Mouse (Mus musculus) gastrocnemius, postnatal 36 days (tissue): ENCODE data around the gene Aff3. TPM values are rescaled to one million over a fixed set of nuclear protein-coding genes. Genes with fewer than 3 reads are reported as not detected.

Experiments used
- DNase-seq, 2 experiments: peaks; one replicate each; pipeline ENCODE4 v3.0.0; 2022
- intact Hi-C: fragments of 180-260 bp; cut with DNase I; formaldehyde crosslinking; loops from one replicate; pipeline ENCODE4 v1.15.1; 2025
- total RNA-seq, 2 experiments: library from RNA; stranded (reverse); gene quantifications; 2 replicates each; pipeline ENCODE4 v1.2.3; 2021

The Aff3 gene
- total RNA-seq, 2 experiments from 2014 or later = 1.8 to 1.9 TPM

GRCm38 (mm10) chr1:38259541-38260338 lies 405.0 kb downstream of the Aff3 start:
- intact Hi-C loops = no loop called here
- no peak for DNase-seq

DNA sequence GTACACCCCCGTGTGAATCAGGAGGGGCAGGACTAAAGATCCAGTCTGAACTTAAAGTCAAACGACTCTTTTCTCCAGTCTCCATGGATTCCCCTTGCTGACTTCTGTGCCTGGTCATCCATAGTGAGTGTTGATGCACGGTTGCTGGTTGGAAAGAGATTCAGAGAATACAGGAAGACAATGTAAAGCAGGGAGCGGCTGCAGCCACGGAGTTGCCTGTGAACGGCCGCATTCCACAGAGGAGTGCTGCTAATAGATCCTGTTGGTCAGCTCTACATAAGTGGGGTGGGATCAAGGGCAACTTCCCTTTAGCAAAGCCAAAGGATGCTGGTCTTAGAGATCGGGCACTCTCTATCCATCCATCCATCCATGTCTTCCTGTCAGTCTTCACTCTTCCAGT lies 410.3 kb downstream of the Aff3 start:
- intact Hi-C loops = no loop called here
- no peak for DNase-seq

DNA sequence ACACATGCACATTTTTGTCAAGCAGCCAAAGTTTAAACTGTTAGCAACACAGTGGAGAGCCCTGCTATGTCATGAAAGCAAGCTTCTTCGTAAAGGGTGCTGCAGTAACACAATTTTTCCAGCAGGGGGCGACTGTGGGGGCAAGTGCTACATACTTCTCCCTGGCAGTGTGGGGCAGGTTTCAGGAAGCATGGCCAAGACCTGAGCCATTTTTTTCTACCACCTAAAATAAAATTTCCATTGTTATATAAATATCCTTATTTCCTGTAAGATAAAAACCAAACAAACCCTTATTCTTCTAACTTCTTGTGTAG lies 412.0 kb downstream of the Aff3 start:
- DNase-seq = no peak
- intact Hi-C loops = no loop called here

DNA sequence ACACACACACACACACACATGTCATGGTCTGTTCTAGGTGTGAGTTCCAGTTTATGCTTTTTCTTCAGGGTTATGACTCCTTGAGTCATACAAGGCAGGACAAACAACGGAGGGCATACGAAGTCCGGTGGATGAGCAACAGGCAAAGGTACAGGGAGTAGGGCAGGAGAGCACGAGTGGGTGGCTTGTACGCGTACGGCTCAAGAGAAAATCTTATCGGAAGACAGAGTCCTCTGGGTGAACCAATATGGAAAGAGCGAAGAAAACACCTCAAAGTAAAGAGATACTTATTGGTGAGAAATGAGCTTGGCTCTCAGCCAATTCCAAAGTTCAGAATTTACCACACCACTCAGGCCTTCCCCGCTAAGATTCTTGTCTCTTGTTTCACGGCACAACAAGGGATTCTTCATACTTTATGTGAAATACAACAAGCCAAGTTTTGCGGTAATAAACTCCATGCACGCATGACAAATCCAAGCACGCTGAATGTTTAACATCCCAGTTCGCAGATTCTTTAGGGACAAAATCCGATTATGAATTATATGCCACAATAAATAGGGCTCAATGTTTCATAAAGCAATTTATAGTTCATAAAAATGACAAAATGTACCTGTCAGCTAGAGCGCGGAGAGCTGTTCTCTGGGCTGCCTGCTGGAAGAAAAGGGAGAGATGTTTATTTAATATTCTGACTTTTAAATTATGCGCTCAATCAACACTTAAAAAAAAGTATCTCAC lies 412.6 kb downstream of the Aff3 start:
- no peak for DNase-seq
- intact Hi-C loops = no loop called here

GRCm38 (mm10) chr1:38251448-38251847 lies 413.3 kb downstream of the Aff3 start:
- no peak for DNase-seq
- intact Hi-C loops = no loop called here

DNA sequence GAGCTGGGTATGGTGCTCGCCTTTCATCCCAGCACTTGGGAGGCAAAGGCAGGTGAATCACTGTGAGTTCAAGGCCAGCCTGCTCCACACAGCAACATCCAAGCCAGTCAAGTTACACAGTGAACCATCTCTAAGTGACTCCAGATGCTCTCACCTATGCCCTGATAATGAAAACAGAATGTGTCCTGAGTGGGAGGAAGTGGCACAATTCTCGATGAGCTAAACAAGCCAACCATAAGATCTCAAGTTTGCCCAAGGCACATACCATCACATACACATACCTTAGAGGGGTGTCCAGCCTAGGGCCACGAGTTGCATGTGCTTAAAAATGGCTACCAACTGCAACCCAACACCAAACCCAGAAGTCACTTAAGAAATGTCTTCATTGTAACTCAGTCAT lies 414.5 kb downstream of the Aff3 start:
- no peak for DNase-seq
- intact Hi-C loops = no loop called here

DNA sequence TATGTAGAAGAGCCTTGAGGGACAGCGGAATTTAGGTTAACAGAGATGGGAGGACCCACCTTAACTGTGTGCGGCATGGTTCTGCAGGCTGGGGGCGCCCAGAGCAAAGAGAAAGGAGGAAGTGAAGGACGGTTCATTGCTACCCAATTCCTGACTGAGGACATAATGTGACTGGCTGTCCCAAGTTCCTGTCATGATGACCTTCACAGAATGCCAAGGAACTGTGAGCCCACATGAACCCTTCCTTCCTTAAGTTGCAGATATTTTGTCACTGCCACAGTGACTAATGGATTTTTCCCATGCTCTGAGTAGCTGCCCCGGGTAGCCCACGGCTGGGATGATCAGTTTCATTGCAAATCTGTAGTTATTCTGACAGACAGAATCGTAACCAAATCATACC lies 415.2 kb downstream of the Aff3 start:
- no peak for DNase-seq
- intact Hi-C loops = no loop called here

GRCm38 (mm10) chr1:38248027-38248426 lies 416.7 kb downstream of the Aff3 start:
- no peak for DNase-seq
- intact Hi-C loops = no loop called here

DNA sequence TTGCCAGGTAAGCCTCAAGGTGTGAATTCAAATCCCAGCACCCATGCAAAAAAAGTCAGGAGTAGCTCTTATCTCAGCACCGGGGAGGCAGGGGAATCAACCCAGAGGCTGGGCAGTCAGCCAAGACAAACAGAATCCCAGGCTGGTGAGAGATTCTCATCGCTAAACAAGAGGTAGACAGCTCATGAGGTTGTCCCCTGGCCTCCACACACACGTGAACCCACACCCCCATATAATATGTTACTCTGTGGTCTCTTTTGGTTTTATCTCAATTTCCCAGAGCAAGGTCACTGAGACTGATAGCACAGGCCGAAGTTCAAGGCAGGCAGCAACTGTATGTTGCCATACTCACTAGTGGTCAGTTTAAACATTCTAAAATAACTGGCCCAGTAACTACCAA lies 422.2 kb downstream of the Aff3 start:
- peak in 1 of 2 experiments; percentile 23 for DNase-seq

GRCm38 (mm10) chr1:38241801-38242200 lies 423.0 kb downstream of the Aff3 start:
- intact Hi-C loops = no loop called here
- DNase-seq = peak; percentile 69 to 78

More for the DNA sequence above, 422.2 kb downstream of the Aff3 start:
- intact Hi-C loops = no loop called here

- intact Hi-C loops = no loop called here
Measured at GRCm38 (mm10) chr1:38241221-38241666, 423.5 kb downstream of the Aff3 start.

DNA sequence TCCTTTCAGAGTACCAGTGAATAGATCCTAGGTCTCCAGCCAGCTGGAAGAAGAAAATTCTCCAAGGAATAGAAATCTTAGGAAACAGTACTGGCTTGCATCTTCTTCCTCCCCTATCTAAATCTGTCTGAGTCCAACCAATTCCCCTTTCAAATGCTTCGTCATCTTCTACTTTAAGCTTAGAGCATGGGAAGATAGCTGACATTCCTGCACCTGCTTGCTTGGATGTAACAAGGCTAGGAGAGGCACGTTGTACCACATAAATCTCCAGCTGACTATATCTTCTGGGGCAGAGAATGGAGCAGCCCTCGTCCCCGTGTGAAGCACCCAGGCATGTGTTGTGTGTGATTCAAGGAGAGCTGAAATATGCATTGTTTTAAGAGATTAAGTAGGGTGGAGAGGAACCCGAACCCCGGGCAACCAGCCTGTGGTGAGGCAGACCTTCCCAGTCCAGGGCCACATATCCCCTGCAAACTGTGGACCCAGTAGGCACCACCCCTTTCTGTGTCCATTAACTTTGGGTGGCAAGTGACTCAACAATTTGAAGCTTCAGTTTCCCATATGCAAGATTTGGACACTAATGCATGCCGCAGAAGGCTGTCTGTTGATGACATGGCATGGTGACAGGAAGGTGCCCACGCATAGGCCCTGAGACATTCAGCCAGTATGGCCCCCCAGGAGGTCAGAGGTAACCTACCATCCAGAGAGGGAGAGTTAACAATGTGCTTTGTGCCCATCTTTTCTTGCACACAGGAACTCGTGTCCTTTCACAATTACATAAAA lies 424.1 kb downstream of the Aff3 start:
- DNase-seq = no peak
- intact Hi-C loops = no loop called here

More at GRCm38 (mm10) chr1:38241221-38241666, 423.5 kb downstream of the Aff3 start:
- DNase-seq = peak; percentile 30 to 39

DNA sequence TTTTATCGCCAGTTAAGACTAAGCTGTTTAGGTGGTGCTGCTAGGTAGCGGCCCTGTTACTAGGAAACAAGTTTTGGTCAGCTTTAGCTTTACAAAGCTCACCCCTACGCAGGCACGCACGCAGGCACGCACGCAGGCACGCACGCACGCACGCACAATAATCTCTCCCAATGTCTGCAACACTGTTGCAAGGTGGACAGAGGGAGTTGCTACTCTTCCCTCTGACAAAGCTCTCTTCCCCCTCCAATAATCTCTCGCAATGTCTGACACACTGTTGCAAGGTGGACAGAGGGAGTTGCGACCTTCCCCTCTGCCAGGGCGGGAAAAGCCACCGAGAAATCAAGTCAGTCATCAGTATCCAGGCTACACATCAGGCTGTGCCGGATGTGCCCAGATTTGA lies 425.2 kb downstream of the Aff3 start:
- intact Hi-C loops = no loop called here

GRCm38 (mm10) chr1:38237831-38238230 lies 426.9 kb downstream of the Aff3 start:
- intact Hi-C loops = no loop called here
- DNase-seq = no peak

More for the DNA sequence above, 425.2 kb downstream of the Aff3 start:
- DNase-seq = no peak

DNA sequence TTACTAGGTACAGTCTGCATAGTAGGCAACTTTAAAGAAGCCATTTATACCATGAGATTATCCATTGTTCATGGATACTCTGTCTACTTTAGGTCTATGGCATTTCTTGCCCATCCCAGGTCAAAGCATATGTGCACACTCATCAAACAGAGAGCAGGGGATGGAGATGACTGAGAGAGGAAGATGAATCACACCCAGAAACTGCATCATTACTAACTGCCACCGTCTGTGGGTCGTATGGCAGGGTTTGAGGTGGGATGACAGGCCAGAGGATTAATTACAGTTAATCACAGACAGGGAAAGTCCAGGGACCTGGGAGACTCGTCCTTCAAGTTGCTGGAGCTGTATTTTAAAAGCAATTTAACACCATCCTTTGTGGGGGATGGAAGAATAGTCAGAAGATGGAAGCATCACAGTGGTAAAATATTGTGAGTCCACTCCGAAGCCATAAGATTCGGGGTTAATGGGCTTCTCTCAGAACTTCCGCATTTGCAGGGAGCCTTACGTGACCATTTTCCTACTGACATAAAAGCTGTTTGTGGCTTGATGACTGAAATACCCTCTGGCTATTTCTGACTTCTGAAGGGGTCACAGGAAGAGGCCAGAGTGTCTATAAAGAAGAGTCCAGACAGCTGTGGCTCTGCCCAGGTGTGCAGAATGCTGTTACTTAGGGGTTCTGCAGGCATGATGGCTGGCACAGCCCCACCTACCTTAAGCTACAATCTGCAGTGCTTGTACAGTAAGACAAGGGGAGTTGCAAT lies 427.5 kb downstream of the Aff3 start:
- intact Hi-C loops = no loop called here
- no peak for DNase-seq

DNA sequence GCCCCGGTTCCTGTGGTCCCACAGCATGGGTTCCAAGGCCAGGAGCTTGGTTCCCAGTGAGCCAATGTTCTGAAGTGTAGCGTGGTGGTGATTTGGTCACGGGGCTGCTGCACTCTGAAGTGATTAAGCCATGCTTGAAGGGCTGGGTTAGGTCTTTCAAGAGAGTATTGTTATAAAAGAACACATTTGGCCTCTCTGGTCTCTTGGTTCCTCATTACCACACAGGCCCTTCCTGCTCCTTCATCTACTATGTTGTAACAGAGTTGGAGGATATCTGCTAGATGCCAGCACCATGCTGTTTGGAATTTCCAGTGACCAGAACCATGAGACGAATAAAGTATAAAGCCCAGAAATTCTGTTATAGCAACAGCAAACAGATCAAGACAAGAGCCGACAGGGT lies 431.6 kb downstream of the Aff3 start:
- intact Hi-C loops = no loop called here
- no peak for DNase-seq

DNA sequence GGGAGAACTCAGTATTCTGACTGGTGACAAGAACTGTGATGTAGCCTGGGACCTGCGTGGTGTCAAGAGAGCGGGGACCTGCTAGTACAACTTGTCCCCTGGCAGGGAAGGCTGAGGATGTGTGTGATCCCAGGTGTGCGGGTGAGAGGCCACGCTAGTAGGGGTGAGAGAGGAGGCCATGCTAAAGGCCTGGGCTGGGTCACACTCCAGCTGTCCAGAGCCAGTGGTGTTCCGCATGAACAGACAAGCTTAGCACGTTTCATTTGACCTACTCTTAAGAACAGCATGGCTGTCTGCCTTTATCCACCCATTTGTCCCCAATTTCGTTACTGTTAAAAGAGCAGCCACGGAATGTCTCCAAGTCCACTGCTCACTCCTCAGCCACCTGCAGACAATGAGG lies 434.7 kb downstream of the Aff3 start:
- intact Hi-C loops = no loop called here
- DNase-seq = no peak

DNA sequence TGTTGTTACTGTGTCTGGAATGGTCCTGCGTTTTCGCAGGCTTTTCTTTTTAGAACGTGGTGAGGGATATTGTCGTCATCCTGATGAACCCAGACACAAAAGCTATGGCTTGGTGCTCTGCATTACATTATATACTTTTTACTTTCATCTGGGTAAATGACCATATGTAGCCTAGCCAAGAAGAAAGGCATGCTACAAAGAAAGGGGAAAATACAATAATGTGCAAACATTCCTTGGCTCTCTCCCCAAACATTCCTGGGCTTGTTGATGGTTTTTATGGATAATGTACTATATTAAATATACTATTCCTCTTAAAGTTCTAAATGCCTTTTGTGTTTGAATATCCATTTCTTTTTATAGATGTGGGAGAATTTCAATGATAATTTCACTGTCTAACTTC lies 435.9 kb downstream of the Aff3 start:
- intact Hi-C loops = no loop called here
- DNase-seq = no peak

DNA sequence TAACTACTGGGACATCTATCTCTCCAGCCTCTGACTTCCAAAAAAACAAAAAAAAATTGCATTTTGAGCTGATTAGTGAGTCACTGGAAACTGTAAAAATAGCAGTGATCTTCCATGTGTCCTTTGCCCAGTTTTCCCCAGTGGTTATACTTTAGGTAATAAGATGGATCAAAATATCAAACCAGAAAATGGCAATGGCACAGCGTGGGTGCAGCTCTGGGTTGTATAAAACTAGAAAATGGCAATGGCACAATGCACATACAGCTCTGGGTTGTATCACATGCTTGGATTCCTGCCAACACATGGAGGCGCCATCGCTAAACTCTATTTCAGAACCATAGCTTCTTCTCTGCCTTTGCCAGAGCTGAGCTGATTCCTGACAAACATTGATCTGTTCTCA lies 439.6 kb downstream of the Aff3 start:
- DNase-seq = no peak
- intact Hi-C loops = no loop called here

- intact Hi-C loops = no loop called here
- peak; percentile 43 to 69 for DNase-seq
Measured at GRCm38 (mm10) chr1:38222160-38222559, 442.6 kb downstream of the Aff3 start.

DNA sequence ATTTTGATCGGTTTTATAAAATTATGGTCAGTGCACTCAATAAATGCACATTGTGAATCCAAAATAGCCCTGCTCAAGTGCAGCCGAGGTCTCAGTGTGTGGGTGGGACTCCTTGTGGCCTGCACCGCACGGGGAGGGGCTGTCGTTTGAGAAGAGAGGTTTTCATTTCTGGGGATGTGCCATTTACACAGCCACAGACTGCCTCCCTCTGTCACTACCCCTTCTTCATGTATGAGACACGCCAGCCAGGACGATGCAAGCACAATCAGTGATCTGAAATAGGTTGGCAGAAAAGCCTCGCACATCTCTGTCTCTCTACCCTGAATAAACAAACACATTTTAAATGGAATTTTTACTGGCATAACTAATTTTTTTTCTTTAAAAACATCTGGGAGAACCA lies 443.3 kb downstream of the Aff3 start:
- no peak for DNase-seq
- intact Hi-C loops = no loop called here
